Mouse (Mus musculus): ENCODE results near the gene Actn1.

DNA sequence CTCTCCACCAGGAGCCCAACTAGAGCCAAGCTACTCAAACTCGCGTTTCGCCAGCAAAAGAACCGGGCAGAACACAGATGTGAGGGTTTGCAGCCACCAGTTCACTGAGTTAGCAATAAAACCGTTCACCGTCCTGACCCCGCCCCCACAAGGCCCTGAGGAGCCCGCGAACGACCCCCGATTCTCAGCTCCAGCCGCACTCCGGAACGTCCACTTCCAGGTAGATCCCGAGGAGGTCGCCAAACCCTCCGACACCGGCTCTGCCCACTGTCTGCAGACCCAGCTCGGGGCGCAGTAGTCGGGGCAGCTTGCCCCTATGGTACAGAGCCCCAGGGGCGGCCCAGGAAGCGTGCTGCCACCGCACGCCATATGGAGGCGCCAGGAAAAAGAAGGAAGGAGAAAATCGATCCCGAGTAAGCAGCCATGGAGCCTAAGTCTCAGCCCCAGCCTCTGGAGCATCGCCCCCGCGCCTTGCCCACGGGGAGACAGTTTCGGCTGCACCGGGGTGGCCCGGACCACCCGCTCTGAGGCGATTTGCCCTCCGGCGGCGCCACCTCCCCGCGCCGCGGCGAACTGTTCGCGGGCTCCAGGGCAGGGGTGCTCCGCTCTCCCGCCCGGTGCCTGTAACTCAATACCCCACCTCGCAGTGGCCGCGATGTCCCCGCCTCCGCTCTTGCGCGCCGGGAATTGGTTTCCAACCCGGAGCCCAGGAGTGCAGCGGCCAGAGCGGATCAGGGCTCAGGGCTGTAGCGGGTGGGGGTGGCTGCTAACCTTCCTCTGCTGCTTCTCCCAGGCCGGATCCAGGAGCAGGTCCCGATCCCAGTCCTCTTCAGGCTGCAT is 735 bp downstream of the Actn1 start:
- TF ChIP-seq CTCF (IDR thresholded peaks at IDR 0.05; ENCODE audit: insufficient read depth, low read length) = no peak
- TF ChIP-seq POLR2A (IDR thresholded peaks at IDR 0.05; ENCODE audit: borderline replicate concordance, extremely low read depth, low read depth, low read length) = no peak

Data from lung, adult 2 months (tissue).